Mouse (Mus musculus): ENCODE data around the gene Ttk. TPM values are rescaled to one million over a fixed set of nuclear protein-coding genes. Genes with fewer than 3 reads are reported as not detected.

The Ttk gene
- polyA plus RNA-seq, 1 experiment from 2014 or later = 36.5 TPM

DNA sequence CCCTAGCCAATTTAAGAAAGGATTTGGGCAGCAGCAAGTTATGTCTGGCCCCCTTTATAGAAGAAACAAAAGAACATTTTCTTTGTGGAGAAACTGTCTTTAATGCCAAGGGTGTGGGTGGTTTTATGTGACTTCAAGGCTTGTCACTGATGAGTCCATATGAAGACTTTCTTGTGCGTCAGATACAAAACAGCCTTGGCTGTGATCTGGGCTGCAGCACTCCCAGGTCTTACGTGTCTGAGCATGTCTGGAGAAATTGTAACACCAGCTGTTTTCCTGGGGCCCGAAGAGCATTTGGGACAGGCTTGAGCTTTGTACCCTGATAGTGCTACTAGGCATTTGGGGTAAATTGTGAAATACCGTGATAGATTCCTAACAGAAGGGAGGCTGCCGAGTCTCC lies 11.6 kb upstream of the Ttk start:
- no peak for ATAC-seq (replicated peaks; ENCODE audit: low FRiP score)
- H3K9ac ChIP-seq = no peak overlapping the region
- H3K4me1 ChIP-seq = no peaks in the 10 kb centered on the region
- no peak overlapping the region for H3K4me3 ChIP-seq (replicated peaks)
- no peak overlapping the region for H3K4me2 ChIP-seq
- H3K36me3 ChIP-seq = no peaks in the 10 kb centered on the region
- 75% methylated on average over 5 of the region's 5 CpGs for WGBS
- H3K27ac ChIP-seq = no peak overlapping the region
- H3K27me3 ChIP-seq = no peaks in the 10 kb centered on the region
- no peaks in the 10 kb centered on the region for H3K9me3 ChIP-seq (replicated peaks)

DNA sequence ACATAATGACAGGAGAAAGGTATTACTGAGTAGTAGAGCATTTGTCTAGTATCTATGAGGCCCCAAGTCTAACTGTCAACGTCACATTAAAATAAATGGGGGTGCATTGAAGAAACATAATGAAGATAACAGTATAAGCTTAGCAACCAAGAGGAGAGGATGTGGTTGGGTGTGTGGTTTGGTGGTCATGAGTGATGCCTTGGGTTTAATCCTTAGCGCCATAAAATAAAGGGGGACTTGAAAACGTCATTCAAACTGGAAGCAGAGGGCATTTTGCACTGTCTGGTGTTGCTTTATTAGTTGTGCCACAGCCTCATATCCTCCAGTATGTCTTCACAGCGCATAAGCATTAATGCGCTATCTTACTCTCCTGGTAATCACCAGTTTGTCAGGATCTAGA lies 4.6 kb upstream of the Ttk start:
- H3K4me1 ChIP-seq = 0 out of 2 replicates have a peak, but pooled peaks cover 2% of the 10 kb centered on the region
- H3K36me3 ChIP-seq = no peaks in the 10 kb centered on the region
- no peak for ATAC-seq (replicated peaks; ENCODE audit: low FRiP score)
- H3K9me3 ChIP-seq (replicated peaks) = no peaks in the 10 kb centered on the region
- 84% methylated on average over 5 of the region's 5 CpGs for WGBS
- no peak overlapping the region for H3K9ac ChIP-seq
- no peak overlapping the region for H3K4me3 ChIP-seq (replicated peaks)
- H3K4me2 ChIP-seq = no peak overlapping the region
- no peaks in the 10 kb centered on the region for H3K27me3 ChIP-seq
- no peak overlapping the region for H3K27ac ChIP-seq

DNA sequence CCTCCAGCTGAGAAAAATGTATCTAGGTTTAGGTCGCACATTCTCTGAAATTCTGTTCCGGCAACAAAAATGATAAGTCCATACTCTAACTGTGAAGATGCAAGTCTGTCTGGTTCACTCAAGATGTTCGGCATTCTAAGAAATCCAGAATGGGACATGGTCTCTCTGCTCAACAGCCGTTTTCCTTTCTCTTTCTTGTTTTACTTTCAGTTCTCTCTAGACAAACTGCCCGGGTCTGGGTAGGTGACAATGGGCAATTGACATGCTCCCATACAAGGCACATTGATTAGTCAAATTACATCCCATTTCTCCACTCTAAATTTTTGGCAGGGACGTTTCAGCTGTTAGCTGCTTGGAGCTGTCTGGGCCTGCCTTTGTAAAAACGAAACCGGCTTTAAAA lies 3.3 kb upstream of the Ttk start:
- Histone ChIP-seq H3K9me3 (replicated peaks) (no peaks in the 10 kb centered on the region), H3K9ac (no peak overlapping the region), H3K4me2 (no peak overlapping the region), H3K36me3 (no peaks in the 10 kb centered on the region), H3K27me3 (no peaks in the 10 kb centered on the region), H3K27ac (no peak overlapping the region), H3K4me3 (replicated peaks) (no peak overlapping the region), H3K4me1 (peaks cover 15% of the 10 kb centered on the region)
- no peak for ATAC-seq (replicated peaks; ENCODE audit: low FRiP score)
- 71% methylated on average over 8 of the region's 8 CpGs for WGBS

DNA sequence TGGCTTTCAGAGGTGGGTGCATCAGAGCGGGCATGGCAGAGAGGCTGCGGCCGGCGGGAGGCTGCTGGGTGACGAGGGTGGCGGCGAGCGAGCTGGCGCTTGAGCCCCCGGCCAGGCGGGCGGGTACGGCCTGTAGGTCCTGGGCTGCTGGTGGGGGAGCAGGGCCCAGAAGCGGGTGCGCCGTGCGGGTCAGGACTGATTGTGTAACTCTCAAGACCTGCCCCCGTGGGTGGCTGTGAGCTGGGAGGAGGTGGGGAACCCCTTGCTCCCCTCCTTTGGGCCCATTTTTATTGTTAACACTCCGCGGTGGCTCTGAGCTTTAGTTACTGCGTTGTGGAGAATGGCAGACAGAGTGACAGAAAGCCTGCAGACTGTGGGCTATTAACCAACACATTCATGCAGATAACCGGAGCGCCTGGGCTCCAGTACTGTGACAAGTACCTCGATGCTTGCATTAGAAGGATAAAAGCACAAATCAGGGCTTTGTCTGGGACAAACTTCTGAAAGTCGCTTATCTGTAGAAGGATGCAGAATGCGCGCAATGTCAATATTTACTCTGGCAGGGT lies 342 bp downstream of the Ttk start:
- Histone ChIP-seq H3K4me2 (peak overlapping the region; percentile 79), H3K36me3 (peaks cover 3% of the 10 kb centered on the region; the same call in 1 of the 2 replicates), H3K4me3 (replicated peaks) (peak overlapping the region; percentile 97), H3K27me3 (no peaks in the 10 kb centered on the region), H3K9ac (peak overlapping the region; percentile 87), H3K27ac (peak overlapping the region; percentile 76), H3K4me1 (peaks cover 15% of the 10 kb centered on the region), H3K9me3 (replicated peaks) (no peaks in the 10 kb centered on the region)
- under 1% methylated on average over 27 of the region's 27 CpGs for WGBS
- peak; percentile 87; the same call in 1 of the 2 replicates for ATAC-seq (replicated peaks; ENCODE audit: low FRiP score)

DNA sequence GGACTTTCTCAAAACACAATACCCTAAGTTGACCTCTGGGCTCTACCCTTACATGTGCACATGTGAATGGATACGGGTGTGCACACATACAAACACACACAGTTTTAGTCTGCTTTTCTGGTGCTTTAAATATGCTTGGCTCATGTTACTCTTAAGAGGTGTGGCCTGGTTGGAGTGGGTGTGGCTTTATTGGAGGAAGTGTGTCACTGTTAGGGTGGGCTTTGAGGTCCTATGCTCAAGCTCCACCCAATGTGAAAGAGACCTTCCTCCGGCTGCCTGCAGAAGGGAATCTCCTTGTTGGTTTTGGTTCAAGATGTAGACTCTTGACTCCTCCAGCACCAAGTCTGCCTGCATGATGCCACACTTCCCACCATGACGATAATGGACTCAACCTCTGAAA lies 18.0 kb downstream of the Ttk start:
- Histone ChIP-seq H3K27me3 (no peaks in the 10 kb centered on the region), H3K9ac (no peak overlapping the region), H3K27ac (no peak overlapping the region), H3K4me1 (no peaks in the 10 kb centered on the region), H3K4me2 (no peak overlapping the region), H3K4me3 (replicated peaks) (no peak overlapping the region), H3K36me3 (peaks cover 66% of the 10 kb centered on the region), H3K9me3 (replicated peaks) (no peaks in the 10 kb centered on the region)
- no peak for ATAC-seq (replicated peaks; ENCODE audit: low FRiP score)
- 91% methylated on average over 3 of the region's 3 CpGs for WGBS

DNA sequence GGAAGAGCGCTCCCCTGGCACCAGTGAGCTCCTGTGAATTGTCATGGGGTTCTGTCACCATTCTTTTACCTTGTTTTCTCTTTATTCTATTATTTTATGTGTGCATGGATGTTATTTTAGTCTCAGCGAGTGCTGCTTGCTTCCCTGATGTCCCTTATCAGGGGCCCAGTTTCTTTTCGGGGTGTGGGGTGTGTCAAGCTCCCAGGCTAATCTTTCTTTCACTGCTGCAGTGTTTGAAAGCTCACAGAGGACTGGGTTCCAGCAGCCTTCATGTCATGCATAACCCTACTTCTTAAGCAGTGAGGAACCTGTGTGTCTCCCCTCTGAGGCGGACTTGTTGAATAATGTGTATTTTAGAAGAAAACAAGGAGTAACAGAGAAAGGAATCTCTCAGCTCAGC lies 30.7 kb downstream of the Ttk start:
- no peaks in the 10 kb centered on the region for H3K4me1 ChIP-seq
- no peak for ATAC-seq (replicated peaks; ENCODE audit: low FRiP score)
- H3K27ac ChIP-seq = no peak overlapping the region
- H3K27me3 ChIP-seq = no peaks in the 10 kb centered on the region
- H3K4me3 ChIP-seq (replicated peaks) = no peak overlapping the region
- no peak overlapping the region for H3K4me2 ChIP-seq
- peaks cover 85% of the 10 kb centered on the region for H3K36me3 ChIP-seq
- no peak overlapping the region for H3K9ac ChIP-seq
- 94% methylated on average over 4 of the region's 4 CpGs for WGBS
- H3K9me3 ChIP-seq (replicated peaks) = no peaks in the 10 kb centered on the region

DNA sequence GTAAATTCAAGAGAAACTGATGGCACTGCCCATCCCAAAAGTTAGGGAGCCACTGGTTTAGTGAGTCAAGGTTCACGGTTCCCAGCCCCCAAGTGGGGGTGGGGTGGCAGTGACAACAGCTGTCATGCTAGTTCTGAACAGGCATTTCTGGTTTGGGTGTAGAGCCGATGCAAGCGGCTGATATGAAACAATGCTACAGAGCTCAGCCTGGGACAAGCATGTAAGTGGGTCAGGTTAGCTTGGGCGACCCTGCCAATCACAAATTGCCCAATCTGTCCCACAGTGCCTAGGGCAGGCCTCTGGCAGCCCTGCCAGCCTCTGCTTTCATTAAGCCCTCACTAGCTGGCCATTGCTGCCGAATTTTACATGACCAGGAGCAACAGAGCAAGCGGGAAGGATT lies 47.7 kb downstream of the Ttk start:
- Histone ChIP-seq H3K36me3 (no peaks in the 10 kb centered on the region), H3K4me1 (no peaks in the 10 kb centered on the region), H3K9me3 (replicated peaks) (no peaks in the 10 kb centered on the region), H3K4me2 (no peak overlapping the region), H3K27ac (no peak overlapping the region), H3K4me3 (replicated peaks) (no peak overlapping the region), H3K27me3 (no peaks in the 10 kb centered on the region), H3K9ac (no peak overlapping the region)
- WGBS = 84% methylated on average over 6 of the region's 6 CpGs
- no peak for ATAC-seq (replicated peaks; ENCODE audit: low FRiP score)

DNA sequence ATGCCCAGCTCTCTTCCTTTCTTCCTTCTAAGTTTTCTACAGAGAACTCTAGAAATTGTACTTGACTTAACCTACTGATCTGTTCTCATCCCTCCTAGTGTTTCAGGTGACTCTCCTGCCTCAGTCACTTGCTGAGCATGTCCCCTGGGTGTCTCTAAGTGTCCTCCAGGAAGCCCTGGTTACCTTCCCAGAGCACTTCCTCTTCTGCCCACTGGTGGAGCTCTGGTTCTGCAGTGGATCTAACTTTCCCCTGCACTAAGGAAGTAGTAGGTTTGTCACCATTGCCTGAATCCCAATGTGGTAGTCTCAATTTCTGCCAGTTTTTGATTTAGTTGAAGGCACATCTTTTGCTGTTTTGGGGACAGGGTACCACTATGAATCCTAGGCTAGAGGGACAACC lies 51.7 kb downstream of the Ttk start:
- ATAC-seq (replicated peaks; ENCODE audit: low FRiP score) = no peak
- no peaks in the 10 kb centered on the region for H3K4me1 ChIP-seq
- H3K36me3 ChIP-seq = no peaks in the 10 kb centered on the region
- no peaks in the 10 kb centered on the region for H3K9me3 ChIP-seq (replicated peaks)
- H3K9ac ChIP-seq = no peak overlapping the region
- H3K27ac ChIP-seq = no peak overlapping the region
- H3K4me2 ChIP-seq = no peak overlapping the region
- no peaks in the 10 kb centered on the region for H3K27me3 ChIP-seq
- H3K4me3 ChIP-seq (replicated peaks) = no peak overlapping the region

DNA sequence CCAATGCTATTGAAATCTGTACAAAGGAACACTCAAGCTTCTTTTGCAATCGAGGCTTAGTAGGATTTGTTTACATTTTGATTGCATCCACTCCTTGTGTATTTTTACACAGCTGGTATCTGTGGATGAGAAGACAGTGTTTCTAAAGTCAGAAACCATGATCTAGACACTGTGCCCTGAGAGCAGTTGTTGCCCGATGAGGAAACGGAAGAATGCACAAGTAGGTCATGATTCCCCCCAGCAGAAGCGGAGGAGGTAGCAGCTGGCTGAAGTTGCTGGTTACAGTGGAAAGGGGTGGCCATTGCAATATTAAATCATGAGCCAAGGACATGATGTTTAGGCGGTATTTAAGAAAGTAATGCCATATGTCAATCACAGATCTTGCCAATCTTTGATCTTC lies 53.7 kb downstream of the Ttk start:
- H3K27me3 ChIP-seq = no peaks in the 10 kb centered on the region
- no peaks in the 10 kb centered on the region for H3K36me3 ChIP-seq
- no peak for ATAC-seq (replicated peaks; ENCODE audit: low FRiP score)
- no peak overlapping the region for H3K27ac ChIP-seq
- H3K4me2 ChIP-seq = no peak overlapping the region
- no peaks in the 10 kb centered on the region for H3K9me3 ChIP-seq (replicated peaks)
- WGBS = 74% methylated on average over 5 of the region's 5 CpGs
- H3K4me1 ChIP-seq = no peaks in the 10 kb centered on the region
- no peak overlapping the region for H3K9ac ChIP-seq
- H3K4me3 ChIP-seq (replicated peaks) = no peak overlapping the region

DNA sequence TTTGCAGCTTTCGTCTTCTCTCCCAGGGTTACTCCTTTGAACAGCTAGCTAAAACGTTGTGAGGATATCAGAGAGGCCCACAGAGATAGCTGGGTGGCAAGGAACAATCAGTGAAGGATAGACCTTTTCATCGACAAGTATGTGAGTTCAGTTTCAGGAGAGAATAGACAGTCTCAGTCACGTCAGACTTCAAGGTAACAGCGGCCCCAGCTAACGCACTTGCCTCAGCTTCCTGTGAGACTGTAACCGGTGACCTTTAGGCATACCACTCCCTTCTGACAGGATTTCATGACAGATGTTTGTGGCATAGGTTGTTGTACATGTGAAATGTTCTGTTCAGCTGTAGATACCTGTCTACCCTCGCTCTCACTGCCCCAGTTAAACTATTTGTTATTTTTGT lies 58.6 kb downstream of the Ttk start:
- Histone ChIP-seq H3K9me3 (replicated peaks) (no peaks in the 10 kb centered on the region), H3K4me2 (no peak overlapping the region), H3K27ac (no peak overlapping the region), H3K4me3 (replicated peaks) (no peak overlapping the region), H3K9ac (no peak overlapping the region), H3K27me3 (no peaks in the 10 kb centered on the region), H3K36me3 (no peaks in the 10 kb centered on the region), H3K4me1 (no peaks in the 10 kb centered on the region)
- 76% methylated on average over 8 of the region's 8 CpGs for WGBS
- ATAC-seq (replicated peaks; ENCODE audit: low FRiP score) = no peak

DNA sequence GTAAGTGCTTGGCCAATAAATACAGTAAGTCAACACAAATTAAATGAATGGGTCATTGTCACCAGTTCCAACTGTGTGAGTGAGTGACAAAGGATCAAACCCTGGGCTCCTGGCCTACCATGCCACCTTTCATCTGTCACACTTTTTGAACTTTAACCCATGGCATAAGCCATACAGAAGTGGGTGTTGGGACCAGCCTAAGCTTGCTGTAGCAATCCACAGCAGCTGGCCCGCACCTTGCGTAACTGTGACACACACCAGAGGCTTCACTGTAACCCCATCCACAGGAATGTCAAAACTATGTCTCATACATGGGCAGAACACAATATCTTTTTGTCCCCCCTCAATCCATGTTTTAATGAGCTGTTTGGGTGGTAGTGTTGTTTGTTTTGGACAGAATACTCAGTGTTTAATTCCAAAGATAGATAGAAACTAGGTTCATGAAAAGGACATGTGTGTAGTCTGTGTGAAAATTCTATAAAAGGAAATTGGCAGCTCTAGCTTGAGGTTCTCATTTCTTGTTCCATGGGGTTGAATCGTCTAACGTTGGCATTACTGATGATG lies 59.4 kb downstream of the Ttk start:
- Histone ChIP-seq H3K27me3 (no peaks in the 10 kb centered on the region), H3K36me3 (no peaks in the 10 kb centered on the region), H3K4me3 (replicated peaks) (no peak overlapping the region), H3K9me3 (replicated peaks) (no peaks in the 10 kb centered on the region), H3K27ac (no peak overlapping the region), H3K9ac (no peak overlapping the region), H3K4me1 (no peaks in the 10 kb centered on the region), H3K4me2 (no peak overlapping the region)
- no peak for ATAC-seq (replicated peaks; ENCODE audit: low FRiP score)
- whole genome bisulfite sequencing = 76% methylated on average over 4 of the region's 4 CpGs

DNA sequence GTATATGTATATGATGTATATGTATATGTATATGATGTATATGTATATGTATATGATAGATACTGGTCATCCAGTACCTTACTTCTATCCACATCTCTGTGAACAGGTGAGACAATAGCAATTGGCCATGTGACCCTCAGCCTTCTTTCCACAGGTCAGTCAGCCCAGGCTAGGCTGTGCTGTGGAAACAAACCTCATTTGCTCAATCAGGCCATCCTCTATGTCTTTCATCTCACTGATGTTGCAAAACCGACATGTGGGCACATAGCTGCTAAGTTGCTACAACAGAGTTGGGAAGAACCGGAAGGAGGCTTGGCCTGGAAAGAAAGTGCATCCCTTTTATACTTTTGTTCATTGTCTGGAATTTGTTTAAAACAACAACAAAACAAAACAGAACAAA lies 67.6 kb downstream of the Ttk start:
- H3K36me3 ChIP-seq = no peaks in the 10 kb centered on the region
- no peak for ATAC-seq (replicated peaks; ENCODE audit: low FRiP score)
- H3K27me3 ChIP-seq = no peaks in the 10 kb centered on the region
- no peaks in the 10 kb centered on the region for H3K4me1 ChIP-seq
- H3K9me3 ChIP-seq (replicated peaks) = no peaks in the 10 kb centered on the region
- no peak overlapping the region for H3K27ac ChIP-seq
- no peak overlapping the region for H3K4me3 ChIP-seq (replicated peaks)
- no peak overlapping the region for H3K4me2 ChIP-seq
- no peak overlapping the region for H3K9ac ChIP-seq
- 82% methylated on average over 2 of the region's 2 CpGs for WGBS

DNA sequence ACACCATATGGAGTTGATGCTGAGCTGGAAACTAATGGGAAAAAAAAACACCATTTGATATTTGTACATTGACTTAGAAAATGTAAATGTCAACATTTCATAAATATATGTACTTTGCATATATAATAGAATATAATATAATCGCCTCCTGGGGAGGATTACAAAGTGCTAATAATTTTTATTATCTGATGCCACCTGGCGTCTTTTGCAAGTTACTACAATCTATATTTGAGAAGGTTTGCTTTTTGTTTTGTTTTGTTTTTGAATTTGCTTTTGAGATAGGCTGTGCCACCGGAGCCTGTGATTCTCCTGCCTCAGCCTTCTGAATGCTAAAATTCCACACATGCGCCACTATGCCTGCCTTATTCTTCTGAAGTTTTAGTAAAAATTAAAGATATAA lies 71.3 kb downstream of the Ttk start:
- Histone ChIP-seq H3K9me3 (replicated peaks) (no peaks in the 10 kb centered on the region), H3K27me3 (no peaks in the 10 kb centered on the region), H3K9ac (no peak overlapping the region), H3K27ac (no peak overlapping the region), H3K4me1 (no peaks in the 10 kb centered on the region), H3K4me3 (replicated peaks) (no peak overlapping the region), H3K36me3 (no peaks in the 10 kb centered on the region), H3K4me2 (no peak overlapping the region)
- 67% methylated on average over 4 of the region's 4 CpGs for WGBS
- ATAC-seq (replicated peaks; ENCODE audit: low FRiP score) = no peak

Data from kidney, embryonic 15.5 days (tissue).